Mouse (Mus musculus) kidney, embryonic 15.5 days (tissue): ENCODE results near the gene Timeless. TPM values are rescaled to one million over a fixed set of nuclear protein-coding genes. Genes with fewer than 3 reads are reported as not detected.

Experiments used
- ATAC-seq: fragments of 200-750 bp; cut with Nextera tagmentation; replicated peaks from 2 replicates; pipeline ENCODE4 v1.8.0; 2017; ENCODE audit warnings: moderate TSS enrichment; ENCODE audit not compliant: low FRiP score
- H3K27ac ChIP-seq: fragments of 300-500 bp; sonication (generic); 2 replicates; pipeline ENCODE4 v1.5.1; 2015; ENCODE audit warnings: mild to moderate bottlenecking, inconsistent platforms
- H3K27me3 ChIP-seq: fragments of 300-500 bp; sonication (generic); 2 replicates; pipeline ENCODE4 v1.6.1; 2015; ENCODE audit warnings: inconsistent platforms
- H3K36me3 ChIP-seq: fragments of 300-500 bp; sonication (generic); 2 replicates; pipeline ENCODE4 v1.6.1; 2015; ENCODE audit warnings: inconsistent platforms
- H3K4me1 ChIP-seq: fragments of 300-500 bp; sonication (generic); 2 replicates; pipeline ENCODE4 v1.6.1; 2015; ENCODE audit warnings: inconsistent platforms
- H3K4me2 ChIP-seq: fragments of 300-500 bp; sonication (generic); 2 replicates; pipeline ENCODE4 v1.6.1; 2015; ENCODE audit warnings: moderate library complexity, mild to moderate bottlenecking, inconsistent platforms
- H3K4me3 ChIP-seq: fragments of 300-500 bp; sonication (generic); replicated peaks from 2 replicates; pipeline ENCODE4 v1.5.1; 2015; ENCODE audit warnings: mild to moderate bottlenecking, inconsistent platforms
- H3K9ac ChIP-seq: fragments of 300-500 bp; sonication (generic); 2 replicates; pipeline ENCODE4 v1.6.1; 2015; ENCODE audit warnings: mild to moderate bottlenecking, inconsistent platforms
- H3K9me3 ChIP-seq: fragments of 300-500 bp; sonication (generic); replicated peaks from 2 replicates; pipeline ENCODE4 v1.6.1; 2016; ENCODE audit warnings: inconsistent platforms
- WGBS: fragments of 180-500 bp; shearing (Covaris S2); methylation state at CpG from one replicate; pipeline ENCODE4 v1.1.7; 2015; ENCODE audit warnings: mixed read lengths; 5-methylcytosine and 5-hydroxymethylcytosine counted together
- polyA plus RNA-seq: library from polyadenylated mRNA; unstranded; fragments of >200 nt; fragmentation: Nextera tagmentation; extraction: Ambion mirVana; gene quantifications from 2 replicates; pipeline ENCODE4 v1.2.1, GENCODE M21; 2015

The Timeless gene
- polyA plus RNA-seq, 1 experiment from 2014 or later, result 71.7 TPM

- peaks cover 34% of the 10 kb centered on the region for H3K36me3 ChIP-seq
- no peaks in the 10 kb centered on the region for H3K9me3 ChIP-seq
- no peak overlapping the region for H3K27ac ChIP-seq
- H3K4me3 ChIP-seq, result no peak overlapping the region
- WGBS, result 87% methylated on average over 15 of the region's 15 CpGs
- ATAC-seq, result no peak
- H3K4me2 ChIP-seq, result no peak overlapping the region
- H3K4me1 ChIP-seq, result peaks cover 21% of the 10 kb centered on the region
- H3K27me3 ChIP-seq, result no peaks in the 10 kb centered on the region
- no peak overlapping the region for H3K9ac ChIP-seq
These were observed 6.1 kb downstream of the Timeless start for GRCm38 (mm10) chr10:128237807-128238480.

GRCm38 (mm10) chr10:128239140-128239539 lies 7.3 kb downstream of the Timeless start:
- ATAC-seq, result no peak
- Histone ChIP-seq H3K27ac (no peak overlapping the region), H3K4me3 (no peak overlapping the region), H3K9me3 (no peaks in the 10 kb centered on the region), H3K4me2 (no peak overlapping the region), H3K9ac (no peak overlapping the region), H3K27me3 (no peaks in the 10 kb centered on the region), H3K4me1 (peaks cover 12% of the 10 kb centered on the region; the same call in 1 of the 2 replicates), H3K36me3 (peaks cover 46% of the 10 kb centered on the region)
- WGBS, result 93% methylated on average over 4 of the region's 4 CpGs

GRCm38 (mm10) chr10:128240131-128240530 lies 8.3 kb downstream of the Timeless start:
- peaks cover 56% of the 10 kb centered on the region for H3K36me3 ChIP-seq

GRCm38 (mm10) chr10:128243252-128243651 lies 11.4 kb downstream of the Timeless start:
- Histone ChIP-seq H3K27me3 (no peaks in the 10 kb centered on the region), H3K4me3 (no peak overlapping the region), H3K36me3 (peaks cover 87% of the 10 kb centered on the region), H3K4me1 (no peaks in the 10 kb centered on the region), H3K4me2 (no peak overlapping the region), H3K9ac (no peak overlapping the region), H3K9me3 (no peaks in the 10 kb centered on the region), H3K27ac (no peak overlapping the region)
- WGBS, result 95% methylated on average over 8 of the region's 8 CpGs
- ATAC-seq, result no peak

More at GRCm38 (mm10) chr10:128240131-128240530, 8.3 kb downstream of the Timeless start:
- Histone ChIP-seq H3K4me2 (no peak overlapping the region), H3K27me3 (no peaks in the 10 kb centered on the region), H3K4me3 (no peak overlapping the region), H3K9me3 (no peaks in the 10 kb centered on the region), H3K27ac (no peak overlapping the region), H3K4me1 (peaks cover 6% of the 10 kb centered on the region; the same call in 1 of the 2 replicates), H3K9ac (no peak overlapping the region)
- WGBS, result 92% methylated on average over 18 of the region's 18 CpGs
- no peak for ATAC-seq

- H3K9ac ChIP-seq, result no peak overlapping the region
- no peaks in the 10 kb centered on the region for H3K9me3 ChIP-seq
- no peak overlapping the region for H3K4me3 ChIP-seq
- H3K27ac ChIP-seq, result no peak overlapping the region
- no peak for ATAC-seq
- H3K4me2 ChIP-seq, result no peak overlapping the region
- peaks cover 96% of the 10 kb centered on the region for H3K36me3 ChIP-seq
- WGBS, result 96% methylated on average over 15 of the region's 15 CpGs
- no peaks in the 10 kb centered on the region for H3K27me3 ChIP-seq
- H3K4me1 ChIP-seq, result no peaks in the 10 kb centered on the region
These were observed 12.3 kb downstream of the Timeless start for GRCm38 (mm10) chr10:128244121-128244520.

- Histone ChIP-seq H3K27me3 (no peaks in the 10 kb centered on the region), H3K9ac (no peak overlapping the region), H3K4me1 (no peaks in the 10 kb centered on the region), H3K4me2 (peak overlapping the region; percentile 35), H3K9me3 (no peaks in the 10 kb centered on the region), H3K36me3 (peaks cover 100% of the 10 kb centered on the region), H3K4me3 (peak overlapping the region; percentile 16; the same call in 1 of the 2 replicates), H3K27ac (peak overlapping the region; percentile 81)
- 0 out of 2 replicates have a peak, but pooled peaks have one; percentile 25 for ATAC-seq
- WGBS, result 78% methylated on average over 17 of the region's 17 CpGs
These were observed 15.3 kb downstream of the Timeless start for GRCm38 (mm10) chr10:128247020-128247732.

- no peaks in the 10 kb centered on the region for H3K4me1 ChIP-seq
- no peaks in the 10 kb centered on the region for H3K9me3 ChIP-seq
- H3K27ac ChIP-seq, result no peak overlapping the region
- no peak overlapping the region for H3K4me3 ChIP-seq
- H3K36me3 ChIP-seq, result peaks cover 79% of the 10 kb centered on the region
- whole genome bisulfite sequencing, result 92% methylated on average over 13 of the region's 13 CpGs
- ATAC-seq, result no peak
- no peak overlapping the region for H3K9ac ChIP-seq
- no peak overlapping the region for H3K4me2 ChIP-seq
- H3K27me3 ChIP-seq, result no peaks in the 10 kb centered on the region
These were observed 18.7 kb downstream of the Timeless start for GRCm38 (mm10) chr10:128250565-128250964.

GRCm38 (mm10) chr10:128253677-128254255 lies 21.9 kb downstream of the Timeless start, which contains the start of gene Apon:
Apon (plus strand) TSS chr10:128254096.
- no peak within 1 kb of the TSS for H3K4me3 ChIP-seq
- no peaks in the 10 kb centered on the region for H3K9me3 ChIP-seq
- H3K36me3 ChIP-seq, result peaks cover 47% of the 10 kb centered on the region
- ATAC-seq, result no peak
- no peaks in the 10 kb centered on the region for H3K4me1 ChIP-seq
- no peaks in the 10 kb centered on the region for H3K27me3 ChIP-seq
- no peak within 1 kb of the TSS for H3K9ac ChIP-seq
- no peak within 1 kb of the TSS for H3K27ac ChIP-seq
- 80% methylated on average over 4 of the region's 4 CpGs for WGBS
- H3K4me2 ChIP-seq, result no peak within 1 kb of the TSS

GRCm38 (mm10) chr10:128255925-128256324 lies 24.1 kb downstream of the Timeless start:
- Histone ChIP-seq H3K9ac (no peak overlapping the region), H3K27me3 (no peaks in the 10 kb centered on the region), H3K27ac (no peak overlapping the region), H3K9me3 (no peaks in the 10 kb centered on the region), H3K36me3 (peaks cover 25% of the 10 kb centered on the region), H3K4me1 (no peaks in the 10 kb centered on the region), H3K4me2 (no peak overlapping the region), H3K4me3 (no peak overlapping the region)
- no peak for ATAC-seq
- WGBS, result 85% methylated on average over 8 of the region's 8 CpGs

- H3K4me2 ChIP-seq, result no peak overlapping the region
- ATAC-seq, result no peak
- H3K27ac ChIP-seq, result no peak overlapping the region
- H3K4me1 ChIP-seq, result no peaks in the 10 kb centered on the region
- H3K27me3 ChIP-seq, result no peaks in the 10 kb centered on the region
- WGBS, result 76% methylated on average over 8 of the region's 8 CpGs
- no peak overlapping the region for H3K9ac ChIP-seq
- no peak overlapping the region for H3K4me3 ChIP-seq
- no peaks in the 10 kb centered on the region for H3K9me3 ChIP-seq
- peaks cover 21% of the 10 kb centered on the region for H3K36me3 ChIP-seq
These were observed 24.5 kb downstream of the Timeless start for GRCm38 (mm10) chr10:128256328-128256727.

- Histone ChIP-seq H3K4me2 (no peak overlapping the region), H3K9ac (no peak overlapping the region), H3K4me1 (no peaks in the 10 kb centered on the region), H3K27me3 (no peaks in the 10 kb centered on the region), H3K4me3 (no peak overlapping the region), H3K27ac (no peak overlapping the region), H3K36me3 (no peaks in the 10 kb centered on the region), H3K9me3 (no peaks in the 10 kb centered on the region)
- no peak for ATAC-seq
- WGBS, result 79% methylated on average over 4 of the region's 4 CpGs
These were observed 27.1 kb downstream of the Timeless start for GRCm38 (mm10) chr10:128258953-128259352.

GRCm38 (mm10) chr10:128259946-128260345 lies 28.1 kb downstream of the Timeless start:
- Histone ChIP-seq H3K27me3 (no peaks in the 10 kb centered on the region), H3K36me3 (no peaks in the 10 kb centered on the region), H3K9ac (no peak overlapping the region), H3K27ac (no peak overlapping the region), H3K4me1 (no peaks in the 10 kb centered on the region), H3K9me3 (no peaks in the 10 kb centered on the region), H3K4me2 (no peak overlapping the region), H3K4me3 (no peak overlapping the region)
- no peak for ATAC-seq
- WGBS, result 88% methylated on average over 5 of the region's 5 CpGs
